Mouse (Mus musculus) pancreas, adult 10 weeks (tissue): ENCODE results near the gene A530064D06Rik. TPM values are rescaled to one million over a fixed set of nuclear protein-coding genes. Genes with fewer than 3 reads are reported as not detected.

Experiments
- polyA plus RNA-seq: library from polyadenylated mRNA; stranded (reverse); fragments of 350-450 nt; fragmentation: Illumina TruSeq; extraction: RNeasy Lipid Tissue Mini Kit (QIAGEN cat#74804); gene quantifications from one replicate; pipeline ENCODE4 v1.2.3, GENCODE M21; 2015; ENCODE audit warnings: low read depth, low replicate concordance; ENCODE audit not compliant: insufficient read depth

A530064D06Rik gene
- polyA plus RNA-seq, result not detected

DNA sequence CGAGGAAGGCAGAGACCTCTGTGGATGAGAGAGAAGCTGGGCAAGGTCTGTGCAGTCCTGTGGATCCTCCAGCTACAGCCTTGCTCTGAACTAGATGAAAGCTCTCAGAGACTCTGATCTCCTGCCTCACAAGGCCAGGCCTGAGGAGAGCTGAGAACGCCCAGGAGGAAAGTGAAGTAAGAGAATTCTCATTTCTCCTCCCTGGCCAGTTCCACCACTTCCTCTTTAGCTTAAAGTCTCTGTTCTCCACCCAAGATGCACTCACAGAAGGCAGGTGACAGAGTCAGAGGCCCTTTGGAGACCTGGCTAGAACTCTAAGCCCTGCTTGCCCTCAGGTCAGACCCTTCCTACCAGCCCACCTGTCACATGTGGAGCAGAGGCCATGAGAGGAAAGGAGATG is at the start of gene A530064D06Rik:
Gene A530064D06Rik, minus strand, starts transcription at position 173 of the 400 bp plus-strand sequence.

DNA sequence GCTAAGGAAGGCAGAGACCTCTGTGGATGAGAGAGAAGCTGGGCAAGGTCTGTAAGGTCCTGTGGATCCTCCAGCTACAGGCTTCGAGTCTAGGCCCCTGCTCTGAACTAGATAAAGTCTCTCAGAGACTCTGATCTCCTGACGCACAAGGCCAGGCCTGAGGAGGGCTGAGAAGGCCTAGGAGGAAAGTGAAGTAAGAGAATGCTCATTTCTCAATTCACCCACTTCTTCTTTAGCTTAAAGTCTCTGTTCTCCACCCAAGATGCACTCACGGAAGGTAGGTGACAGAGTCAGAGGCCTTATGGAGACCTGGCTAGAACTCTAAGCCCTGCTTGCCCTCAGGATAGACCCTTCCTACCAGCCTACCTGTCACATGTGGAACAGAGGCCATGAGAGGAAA is 21.0 kb downstream of the A530064D06Rik start, which contains the start of gene 9830107B12Rik:
Gene 9830107B12Rik, minus strand, starts transcription at position 149 of the 400 bp plus-strand sequence.

Other genes starting within 250 kb of the A530064D06Rik start
- 8.8 TPM for gene Foxp4, start 242.6 kb downstream of the A530064D06Rik start, polyA plus RNA-seq
- not detected for gene 1700122O11Rik, start 129.0 kb downstream of the A530064D06Rik start, polyA plus RNA-seq
- gene 1700067P10Rik, start 78.0 kb downstream of the A530064D06Rik start, polyA plus RNA-seq, result not detected
- gene 9830107B12Rik, start 21.0 kb downstream of the A530064D06Rik start, polyA plus RNA-seq, result not detected
- gene Trem1, start 65.5 kb upstream of the A530064D06Rik start, polyA plus RNA-seq, result not detected
- gene Trem3, start 80.5 kb upstream of the A530064D06Rik start, polyA plus RNA-seq, result not detected
- not detected for gene Treml4, start 97.0 kb upstream of the A530064D06Rik start, polyA plus RNA-seq
- gene Treml2, start 132.2 kb upstream of the A530064D06Rik start, polyA plus RNA-seq, result not detected
- gene B430306N03Rik, start 148.9 kb upstream of the A530064D06Rik start, polyA plus RNA-seq, result not detected
- gene Trem2, start 179.1 kb upstream of the A530064D06Rik start, polyA plus RNA-seq, result 3.0 TPM
- gene Treml1, start 192.6 kb upstream of the A530064D06Rik start, polyA plus RNA-seq, result not detected
- gene Nfya, start 242.6 kb upstream of the A530064D06Rik start, polyA plus RNA-seq, result 9.0 TPM
- 5.6 TPM for gene Oard1, start 242.7 kb upstream of the A530064D06Rik start, polyA plus RNA-seq